Mouse (Mus musculus) neural tube, embryonic 11.5 days (tissue): Measurements from ENCODE around the gene Lins1. TPM values are rescaled to one million over a fixed set of nuclear protein-coding genes. Genes with fewer than 3 reads are reported as not detected.
A peak's percentile ranks its signal among the peaks of the same experiment; 100 is the strongest.

ENCODE experiments used
- ATAC-seq: fragments of 200-750 bp; cut with Nextera tagmentation; 2 replicates; pipeline ENCODE4 v1.8.0; 2017; ENCODE audit warnings: moderate number of reproducible peaks, mild to moderate bottlenecking, moderate TSS enrichment, moderate library complexity; ENCODE audit not compliant: insufficient read depth, low FRiP score, low TSS enrichment
- DNase-seq: peaks from one replicate; pipeline ENCODE4 v3.0.0-alpha.2; 2015; ENCODE audit warnings: low spot score
- H3K27ac ChIP-seq: fragments of 300-500 bp; sonication (generic); 2 replicates; pipeline ENCODE4 v1.5.1; 2014; ENCODE audit warnings: low read depth, mild to moderate bottlenecking, low read length
- H3K27me3 ChIP-seq: fragments of 300-500 bp; sonication (generic); 2 replicates; pipeline ENCODE4 v1.6.1; 2014; ENCODE audit warnings: mild to moderate bottlenecking, low read length, mixed read lengths; ENCODE audit not compliant: control insufficient read depth, insufficient read depth
- H3K36me3 ChIP-seq: fragments of 300-500 bp; sonication (generic); 2 replicates; pipeline ENCODE4 v1.6.1; 2014; ENCODE audit warnings: mild to moderate bottlenecking, low read length, moderate library complexity, mixed read lengths; ENCODE audit not compliant: control insufficient read depth, insufficient read depth
- H3K4me1 ChIP-seq: fragments of 300-500 bp; sonication (generic); 2 replicates; pipeline ENCODE4 v1.6.1; 2014; ENCODE audit warnings: low read length, mixed read lengths; ENCODE audit not compliant: control insufficient read depth, insufficient read depth
- H3K4me2 ChIP-seq: fragments of 300-500 bp; sonication (generic); 2 replicates; pipeline ENCODE4 v1.6.1; 2014; ENCODE audit warnings: low read depth, mild to moderate bottlenecking, moderate library complexity
- H3K4me3 ChIP-seq: fragments of 300-500 bp; sonication (generic); 2 replicates; pipeline ENCODE4 v1.5.1; 2014; ENCODE audit warnings: low read depth, low read length
- H3K9ac ChIP-seq: fragments of 300-500 bp; sonication (generic); 2 replicates; pipeline ENCODE4 v1.6.1; 2014; ENCODE audit warnings: mild to moderate bottlenecking, low read length
- H3K9me3 ChIP-seq: fragments of 300-500 bp; sonication (generic); 2 replicates; pipeline ENCODE4 v1.6.1; 2016; ENCODE audit warnings: low read length; ENCODE audit not compliant: control insufficient read depth
- WGBS: fragments of 180-500 bp; shearing (Covaris S2); extraction: QIAGEN DNeasy Blood & Tissue Kit; methylation state at CpG from one replicate; pipeline ENCODE4 v1.1.7; 2014; 5-methylcytosine and 5-hydroxymethylcytosine counted together
- polyA plus RNA-seq: library from polyadenylated mRNA; unstranded; fragments of >200 nt; fragmentation: Nextera tagmentation; extraction: Ambion mirVana; gene quantifications from 2 replicates; pipeline ENCODE4 v1.2.1, GENCODE M21; 2014

Lins1 gene
- polyA plus RNA-seq, 1 experiment from 2014 or later = 29.1 TPM

GRCm38 (mm10) chr7:66704631-66705030, 14.9 kb downstream of the Lins1 start:
- Histone ChIP-seq H3K36me3 (peaks cover 5% of the 10 kb centered on the region; the same call in 1 of the 2 replicates), H3K9me3 (no peaks in the 10 kb centered on the region), H3K27me3 (no peaks in the 10 kb centered on the region), H3K4me3 (no peak overlapping the region), H3K4me1 (no peaks in the 10 kb centered on the region), H3K9ac (no peak overlapping the region), H3K4me2 (no peak overlapping the region), H3K27ac (no peak overlapping the region)
- no peak for ATAC-seq
- WGBS = 98% methylated on average over 3 of the region's 3 CpGs
- DNase-seq = no peak

- H3K4me1 ChIP-seq = no peaks in the 10 kb centered on the region
- no peak overlapping the region for H3K9ac ChIP-seq
- ATAC-seq (no peak), DNase-seq (no peak)
- H3K27me3 ChIP-seq = no peaks in the 10 kb centered on the region
- no peak overlapping the region for H3K4me3 ChIP-seq
- H3K4me2 ChIP-seq = no peak overlapping the region
- peaks cover 2% of the 10 kb centered on the region; the same call in 1 of the 2 replicates for H3K36me3 ChIP-seq
- H3K27ac ChIP-seq = no peak overlapping the region
- WGBS = 69% methylated on average over 2 of the region's 2 CpGs
- H3K9me3 ChIP-seq = no peaks in the 10 kb centered on the region
These were observed 21.5 kb downstream of the Lins1 start for GRCm38 (mm10) chr7:66711166-66711565.

GRCm38 (mm10) chr7:66724514-66724913, 34.8 kb downstream of the Lins1 start:
- H3K9ac ChIP-seq = no peak overlapping the region
- no peaks in the 10 kb centered on the region; the same call in 1 of the 2 replicates for H3K36me3 ChIP-seq
- H3K27ac ChIP-seq = no peak overlapping the region
- H3K9me3 ChIP-seq = no peaks in the 10 kb centered on the region
- WGBS = 47% methylated on average over 4 of the region's 4 CpGs
- H3K4me1 ChIP-seq = 0 out of 2 replicates have a peak, but pooled peaks cover 2% of the 10 kb centered on the region
- H3K4me2 ChIP-seq = no peak overlapping the region
- peak; percentile 53 for ATAC-seq
- 0 out of 2 replicates have a peak, but pooled peaks cover 6% of the 10 kb centered on the region for H3K27me3 ChIP-seq
- no peak overlapping the region for H3K4me3 ChIP-seq
- no peak for DNase-seq

- WGBS = 78% methylated on average over 6 of the region's 6 CpGs
These were observed 35.3 kb downstream of the Lins1 start for GRCm38 (mm10) chr7:66724954-66725353.

GRCm38 (mm10) chr7:66728072-66728471, 38.4 kb downstream of the Lins1 start:
- no peaks in the 10 kb centered on the region for H3K9me3 ChIP-seq
- 96% methylated on average over 6 of the region's 6 CpGs for WGBS
- no peak overlapping the region for H3K9ac ChIP-seq
- H3K4me2 ChIP-seq = no peak overlapping the region
- 0 out of 2 replicates have a peak, but pooled peaks cover 4% of the 10 kb centered on the region for H3K27me3 ChIP-seq
- no peak for DNase-seq
- ATAC-seq = no peak
- H3K36me3 ChIP-seq = no peaks in the 10 kb centered on the region
- H3K27ac ChIP-seq = no peak overlapping the region
- 0 out of 2 replicates have a peak, but pooled peaks cover 2% of the 10 kb centered on the region for H3K4me1 ChIP-seq
- no peak overlapping the region for H3K4me3 ChIP-seq

More at GRCm38 (mm10) chr7:66724954-66725353, 35.3 kb downstream of the Lins1 start:
- Histone ChIP-seq H3K9me3 (no peaks in the 10 kb centered on the region), H3K27ac (no peak overlapping the region), H3K4me2 (no peak overlapping the region), H3K9ac (no peak overlapping the region), H3K27me3 (0 out of 2 replicates have a peak, but pooled peaks cover 6% of the 10 kb centered on the region), H3K36me3 (no peaks in the 10 kb centered on the region; the same call in 1 of the 2 replicates), H3K4me3 (no peak overlapping the region), H3K4me1 (0 out of 2 replicates have a peak, but pooled peaks cover 2% of the 10 kb centered on the region)
- ATAC-seq = no peak
- no peak for DNase-seq

GRCm38 (mm10) chr7:66729232-66729631, 39.5 kb downstream of the Lins1 start:
- Histone ChIP-seq H3K27me3 (0 out of 2 replicates have a peak, but pooled peaks cover 4% of the 10 kb centered on the region), H3K4me1 (0 out of 2 replicates have a peak, but pooled peaks cover 2% of the 10 kb centered on the region), H3K4me2 (no peak overlapping the region), H3K9ac (no peak overlapping the region), H3K9me3 (no peaks in the 10 kb centered on the region), H3K27ac (no peak overlapping the region), H3K4me3 (no peak overlapping the region), H3K36me3 (no peaks in the 10 kb centered on the region)
- DNase-seq (no peak), ATAC-seq (no peak)
- WGBS = 80% methylated on average over 2 of the region's 2 CpGs

GRCm38 (mm10) chr7:66733431-66733830, 43.7 kb downstream of the Lins1 start:
- H3K4me2 ChIP-seq = no peak overlapping the region
- no peak overlapping the region for H3K4me3 ChIP-seq
- no peaks in the 10 kb centered on the region for H3K4me1 ChIP-seq
- H3K9me3 ChIP-seq = no peaks in the 10 kb centered on the region
- DNase-seq (no peak), ATAC-seq (no peak)
- 96% methylated on average over 17 of the region's 17 CpGs for WGBS
- H3K27ac ChIP-seq = no peak overlapping the region
- no peaks in the 10 kb centered on the region for H3K36me3 ChIP-seq
- no peaks in the 10 kb centered on the region for H3K27me3 ChIP-seq
- no peak overlapping the region for H3K9ac ChIP-seq

- DNase-seq = no peak
- Histone ChIP-seq H3K27me3 (no peaks in the 10 kb centered on the region), H3K27ac (no peak overlapping the region), H3K36me3 (no peaks in the 10 kb centered on the region), H3K9me3 (no peaks in the 10 kb centered on the region), H3K9ac (no peak overlapping the region), H3K4me1 (no peaks in the 10 kb centered on the region), H3K4me3 (no peak overlapping the region), H3K4me2 (no peak overlapping the region)
- WGBS = 92% methylated on average over 11 of the region's 11 CpGs
- no peak for ATAC-seq
These were observed 44.2 kb downstream of the Lins1 start for GRCm38 (mm10) chr7:66733882-66734281.

- no peaks in the 10 kb centered on the region for H3K9me3 ChIP-seq
- 96% methylated on average over 4 of the region's 4 CpGs for WGBS
- H3K4me1 ChIP-seq = no peaks in the 10 kb centered on the region
- no peaks in the 10 kb centered on the region for H3K36me3 ChIP-seq
- ATAC-seq = no peak
- H3K4me2 ChIP-seq = no peak overlapping the region
- no peak overlapping the region for H3K9ac ChIP-seq
- H3K4me3 ChIP-seq = no peak overlapping the region
- no peaks in the 10 kb centered on the region for H3K27me3 ChIP-seq
- DNase-seq = no peak
- H3K27ac ChIP-seq = no peak overlapping the region
These were observed 44.8 kb downstream of the Lins1 start for GRCm38 (mm10) chr7:66734466-66734865.
